In genomic region chr9:86372783-86373567, GRCm38 (mm10) we compare ENCODE assay signal across 17 mouse cellular contexts.
A peak's percentile ranks its signal among the peaks of the same experiment; 100 is the strongest.
DNase-seq lines count a peak whose midpoint lies in the region; ATAC-seq and TF ChIP-seq lines count a peak whose summit lies in the region.
"Had no signal": no experiment of that assay in that cellular context is flagged by ENCODE, and none has a peak within 500 bp of the region (broad histone marks: within the 10 kb centered on the region; RNA-seq: fewer than 3 reads in every experiment).

No protein-coding gene starts in this region.

- DNase-seq in heart, postnatal 14 days: no peak
- DNase-seq in T-cell, adult 2 months (ENCODE audit: low spot score): peak; percentile 9
- peak; percentile 74 for DNase-seq in midbrain, embryonic 11.5 days (ENCODE audit: low spot score, missing footprints)
- peak; percentile 11 to 12 for DNase-seq in thymus, postnatal 10 days (ENCODE audit: low spot score in 2 of 2)
- no peak for DNase-seq in gastrocnemius, adult 2 months
- DNase-seq in right cerebral cortex, postnatal 36 days (ENCODE audit: low spot score in 2 of 2): no peak
- DNase-seq: cerebellum, postnatal 14 days; heart, adult 2 months; kidney, adult 8-10 months; kidney, postnatal 4 days; right cerebral cortex, adult 18-20 months; spleen, adult 18-20 months had no signal

- intact Hi-C loops in heart, postnatal 14 days (cut with DNase I): no loop called here
- intact Hi-C loops in gastrocnemius, adult 2 months (cut with DNase I): no loop called here

- H3K4me2 ChIP-seq in heart, embryonic 16.5 days (ENCODE audit: low read depth, low read length): no peak overlapping the region
- H3K4me2 ChIP-seq in midbrain, embryonic 11.5 days: no peak overlapping the region
- H3K4me2 ChIP-seq: embryonic facial prominence, embryonic 13.5 days; limb, embryonic 15.5 days; stomach, embryonic 15.5 days had no signal

- ATAC-seq in heart, embryonic 16.5 days (replicated peaks; ENCODE audit: extremely low read depth, insufficient read depth, low FRiP score): 0 out of 2 replicates have a peak, but pooled peaks have one; percentile 37
- ATAC-seq in midbrain, embryonic 11.5 days (ENCODE audit: low FRiP score): no peak
- ATAC-seq: activated CD4-positive, CD25-positive, alpha-beta regulatory T cell, adult 4 months had no signal

- TF ChIP-seq CTCF in gastrocnemius, adult 2 months (IDR thresholded peaks at IDR 0.05): no peak

- 62% methylated on average over 12 of the region's 12 CpGs for WGBS in heart, embryonic 16.5 days
- 41% methylated on average over 12 of the region's 12 CpGs for WGBS in midbrain, embryonic 11.5 days

- H3K27me3 ChIP-seq in heart, embryonic 16.5 days (ENCODE audit: control insufficient read depth, insufficient read depth, low read length): no peaks in the 10 kb centered on the region
- no peaks in the 10 kb centered on the region for H3K27me3 ChIP-seq in midbrain, embryonic 11.5 days (ENCODE audit: control insufficient read depth, insufficient read depth, low read length)
- H3K27me3 ChIP-seq: embryonic facial prominence, embryonic 13.5 days; limb, embryonic 15.5 days; stomach, embryonic 15.5 days had no signal

- no peaks in the 10 kb centered on the region for H3K36me3 ChIP-seq in heart, embryonic 16.5 days (ENCODE audit: control insufficient read depth, insufficient read depth)
- no peaks in the 10 kb centered on the region for H3K36me3 ChIP-seq in midbrain, embryonic 11.5 days (ENCODE audit: control insufficient read depth, insufficient read depth, low read length)
- H3K36me3 ChIP-seq: embryonic facial prominence, embryonic 13.5 days; limb, embryonic 15.5 days; stomach, embryonic 15.5 days had no signal

- no peak overlapping the region for H3K4me3 ChIP-seq in heart, embryonic 16.5 days (ENCODE audit: low read length)
- H3K4me3 ChIP-seq in midbrain, embryonic 11.5 days (ENCODE audit: low read depth, low read length): no peak overlapping the region
- H3K4me3 ChIP-seq in gastrocnemius, adult 2 months: no peak overlapping the region
- H3K4me3 ChIP-seq: embryonic facial prominence, embryonic 13.5 days; heart, adult 2 months; limb, embryonic 15.5 days; stomach, embryonic 15.5 days had no signal

- no peaks in the 10 kb centered on the region for H3K4me1 ChIP-seq in heart, embryonic 16.5 days (ENCODE audit: control insufficient read depth, insufficient read depth, low read length)
- H3K4me1 ChIP-seq in midbrain, embryonic 11.5 days (ENCODE audit: control insufficient read depth, insufficient read depth, low read length): peaks cover 4% of the 10 kb centered on the region; the same call in 1 of the 2 replicates
- H3K4me1 ChIP-seq: embryonic facial prominence, embryonic 13.5 days; limb, embryonic 15.5 days; stomach, embryonic 15.5 days had no signal

- no peak overlapping the region for H3K27ac ChIP-seq in heart, embryonic 16.5 days (ENCODE audit: low read length)
- no peak overlapping the region for H3K27ac ChIP-seq in midbrain, embryonic 11.5 days (ENCODE audit: low read depth, low read length)
- no peak overlapping the region for H3K27ac ChIP-seq in gastrocnemius, adult 2 months
- H3K27ac ChIP-seq: embryonic facial prominence, embryonic 13.5 days; heart, adult 2 months; limb, embryonic 15.5 days; stomach, embryonic 15.5 days had no signal

- no peak overlapping the region for H3K9ac ChIP-seq in heart, embryonic 16.5 days (ENCODE audit: low read length)
- H3K9ac ChIP-seq in midbrain, embryonic 11.5 days (ENCODE audit: low read length): no peak overlapping the region
- H3K9ac ChIP-seq: embryonic facial prominence, embryonic 13.5 days; limb, embryonic 15.5 days; stomach, embryonic 15.5 days had no signal

- H3K9me3 ChIP-seq in heart, embryonic 16.5 days (replicated peaks; ENCODE audit: control insufficient read depth, low read length): no peaks in the 10 kb centered on the region
- H3K9me3 ChIP-seq in midbrain, embryonic 11.5 days (ENCODE audit: control insufficient read depth, low read length): no peaks in the 10 kb centered on the region
- H3K9me3 ChIP-seq: embryonic facial prominence, embryonic 13.5 days; limb, embryonic 15.5 days; stomach, embryonic 15.5 days had no signal

Comparison
In these comparisons a context has a peak if more than half of its experiments do, and no peak if none do; other contexts are left out.
1. DNase-seq: peak in T-cell, adult 2 months (single experiment), midbrain, embryonic 11.5 days (single experiment) and thymus, postnatal 10 days (2 of 2); none in heart, postnatal 14 days (0 of 2), gastrocnemius, adult 2 months (single experiment) and right cerebral cortex, postnatal 36 days (0 of 2).